Mouse (Mus musculus): ENCODE measurements around the gene H2-Aa.

Gene H2-Aa

DNA sequence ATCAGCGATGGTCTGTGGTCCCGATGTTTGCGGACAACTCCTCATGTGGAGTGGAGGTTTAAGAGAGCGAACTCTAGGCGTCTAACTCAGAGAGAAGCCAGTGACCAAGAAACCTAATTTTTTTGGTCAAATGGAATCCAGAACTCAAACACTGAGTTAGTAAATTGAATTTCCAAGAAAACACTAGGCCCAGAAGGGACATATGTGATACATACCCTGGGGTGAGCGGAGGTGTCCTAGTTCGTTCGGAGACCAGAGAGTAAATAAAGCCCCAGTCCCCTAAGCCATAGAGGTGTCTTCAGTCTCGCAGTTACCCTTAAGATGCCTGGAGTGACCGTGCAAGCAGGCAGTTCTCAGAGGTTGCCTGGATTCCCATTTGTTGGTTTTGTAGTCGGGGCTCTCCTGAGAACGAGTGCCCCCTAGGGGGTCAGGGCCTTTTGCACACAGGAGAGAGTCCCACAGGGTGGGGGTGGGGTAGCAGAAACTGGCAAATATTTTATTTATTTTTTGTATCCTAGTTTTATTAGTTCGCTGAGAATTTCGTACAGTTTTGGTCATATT, 23.7 kb downstream of the H2-Aa start:
- peak; percentile 77 to 85 for DNase-seq (ENCODE audit: low spot score in 2 of 2)

DNA sequence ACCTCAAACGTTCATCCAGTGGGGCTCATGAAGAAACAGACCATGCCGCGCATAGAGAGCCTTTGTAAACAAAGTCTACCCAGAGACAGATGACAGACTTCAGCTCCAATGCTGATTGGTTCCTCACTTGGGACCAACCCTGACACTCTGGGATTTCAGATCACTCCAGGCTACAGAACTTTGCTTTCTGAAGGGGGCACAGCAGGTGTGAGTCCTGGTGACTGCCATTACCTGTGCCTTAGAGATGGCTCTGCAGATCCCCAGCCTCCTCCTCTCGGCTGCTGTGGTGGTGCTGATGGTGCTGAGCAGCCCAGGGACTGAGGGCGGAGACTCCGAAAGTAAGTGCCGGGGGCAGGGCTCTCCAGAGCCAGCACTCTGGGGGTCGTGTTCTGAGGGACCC, 24.6 kb downstream of the H2-Aa start:
- DNase-seq (ENCODE audit: low spot score in 2 of 2): peak; percentile 85 to 90

DNA sequence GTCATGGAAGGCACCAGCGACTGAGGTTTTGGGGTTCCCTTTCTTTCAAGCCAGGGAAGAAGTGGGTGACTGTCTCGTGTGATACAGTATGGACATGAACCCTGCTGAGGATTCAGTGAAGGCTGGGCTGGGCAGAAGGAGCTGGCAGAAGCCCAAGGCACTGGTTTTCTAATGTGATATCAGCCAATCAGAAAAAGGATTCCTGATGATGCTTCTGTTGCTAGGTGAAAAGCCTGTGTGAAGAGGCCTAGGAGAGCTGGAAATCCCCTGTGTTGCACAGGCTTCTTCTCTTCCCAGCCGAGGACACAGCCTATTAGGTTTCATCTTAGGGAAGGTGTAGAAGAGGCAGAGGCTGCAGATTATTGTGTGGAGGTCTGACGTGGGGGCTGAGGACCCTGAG, 26.1 kb downstream of the H2-Aa start:
- peak; percentile 90 to 93 for DNase-seq (ENCODE audit: low spot score in 2 of 2)

DNA sequence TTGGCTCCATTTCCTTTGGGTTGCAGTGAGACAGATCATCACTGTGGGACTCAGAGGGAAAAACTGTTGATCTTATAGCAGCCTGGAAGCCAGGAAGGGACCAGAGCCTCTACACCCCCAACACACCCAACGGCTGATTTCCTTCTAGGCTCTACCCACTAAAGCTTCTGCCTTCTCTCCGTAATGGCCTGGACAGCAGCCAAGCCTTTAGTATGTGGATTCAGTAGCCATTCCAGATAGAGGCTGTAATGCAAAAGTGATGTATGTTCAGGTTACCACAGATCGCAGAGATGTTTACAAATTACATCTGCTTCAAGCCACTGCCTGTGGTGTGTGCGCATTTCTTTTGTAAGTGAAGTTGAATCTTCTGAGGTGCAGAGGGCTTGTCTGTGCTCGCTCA, 27.1 kb downstream of the H2-Aa start:
- DNase-seq (ENCODE audit: low spot score in 2 of 2): no peak

DNA sequence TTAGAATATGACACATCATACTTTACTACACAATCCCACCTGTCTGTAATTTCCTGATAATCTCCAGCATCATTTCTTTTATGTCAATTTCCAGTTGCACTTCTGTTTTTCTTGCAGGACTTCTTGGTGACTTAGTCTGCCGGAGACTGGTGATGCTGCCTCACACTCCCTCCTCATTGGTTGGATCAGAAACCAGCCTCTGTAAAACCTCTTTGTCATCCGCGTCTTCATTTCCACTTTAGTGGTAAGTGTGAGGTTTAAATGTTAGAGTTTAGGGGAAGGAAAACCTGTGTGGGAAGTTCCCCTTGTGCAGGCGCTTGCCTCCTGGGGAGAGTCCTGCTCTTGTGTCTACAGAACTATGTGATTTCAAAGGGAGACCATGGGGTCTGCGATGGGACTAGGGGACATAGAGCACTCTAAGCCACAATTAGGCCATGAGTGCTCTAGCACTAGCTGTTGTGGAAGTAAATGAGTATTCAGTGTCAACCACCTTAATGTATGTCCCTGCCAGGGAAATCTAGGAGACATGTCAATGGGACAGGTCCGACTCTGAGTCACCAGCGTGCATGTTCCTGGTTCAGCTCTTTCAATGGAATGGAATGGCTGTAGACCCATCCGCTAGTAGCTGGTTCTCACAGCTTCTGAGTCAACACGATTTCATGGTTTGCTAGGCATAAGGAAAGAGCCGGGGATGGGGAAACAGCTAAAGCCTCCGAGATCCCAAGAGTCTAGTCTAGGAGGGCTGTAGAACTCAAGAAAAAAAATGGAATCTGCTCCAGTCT, 29.8 kb downstream of the H2-Aa start, which contains the start of gene H2-Ab1:
Gene H2-Ab1 (plus strand): TSS at position 96 of the 782 bp plus-strand sequence.
- peak; percentile 94 for DNase-seq (ENCODE audit: low spot score in 2 of 2)

DNA sequence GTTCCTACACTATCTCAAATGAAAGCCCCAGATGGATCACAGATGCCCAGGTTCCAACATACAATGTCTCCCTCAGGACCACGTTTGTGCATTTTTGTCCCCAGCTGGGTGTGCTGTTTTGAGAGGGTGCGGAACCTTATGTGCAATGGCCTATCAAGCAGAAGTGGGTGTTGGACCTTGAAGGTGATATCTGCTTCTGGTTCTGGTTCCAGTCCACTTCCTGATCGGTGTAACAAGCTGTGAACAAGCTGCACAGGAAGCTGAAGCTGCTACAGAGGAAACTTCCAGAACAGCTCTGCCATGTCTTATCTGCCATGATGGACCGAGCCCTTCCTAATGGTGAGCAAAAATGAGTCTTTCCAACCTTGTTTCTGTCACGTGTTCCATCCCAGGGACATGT, 31.1 kb downstream of the H2-Aa start:
- no peak for DNase-seq (ENCODE audit: low spot score in 2 of 2)

DNA sequence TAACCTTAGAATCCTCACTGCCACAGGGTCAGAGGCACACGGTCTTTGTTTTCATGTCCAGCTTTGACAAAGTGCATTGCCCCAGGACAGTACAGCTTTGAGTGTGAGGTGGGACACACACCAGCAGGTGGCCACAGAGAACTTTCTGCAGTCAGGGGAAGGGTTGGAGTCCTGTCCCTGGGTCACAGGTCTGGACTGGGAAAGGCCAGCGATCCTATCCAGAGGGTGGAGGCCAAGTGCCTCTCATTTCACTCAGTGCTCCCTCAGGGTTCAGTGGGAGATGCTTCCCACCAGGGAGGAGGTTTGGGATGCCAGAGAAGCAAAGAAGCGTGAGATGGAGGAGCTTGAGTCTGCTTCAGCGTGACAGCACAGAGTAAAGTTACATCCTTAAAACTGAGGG, 36.0 kb downstream of the H2-Aa start:
- no peak for DNase-seq (ENCODE audit: low spot score in 2 of 2)

DNA sequence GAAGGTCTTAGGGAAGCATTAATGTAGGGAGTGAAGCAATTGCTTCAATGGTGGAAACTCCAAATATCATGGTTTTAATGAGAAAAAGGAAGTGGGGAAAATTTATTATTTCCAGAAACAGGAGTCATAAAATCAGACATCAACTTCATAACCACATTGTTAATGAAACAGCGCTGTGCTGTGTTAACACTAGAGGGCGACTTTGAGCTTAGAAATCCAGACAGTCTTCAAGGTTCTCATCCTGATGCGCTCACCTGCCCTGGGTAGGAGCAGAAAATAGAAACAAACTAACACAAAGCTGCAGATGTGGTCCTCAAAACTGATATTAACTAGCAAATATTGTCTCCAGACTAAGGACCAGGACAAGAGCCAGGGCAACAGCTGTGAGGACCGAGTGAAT, 37.7 kb downstream of the H2-Aa start:
- peak; percentile 65 to 75 for DNase-seq (ENCODE audit: low spot score in 2 of 2)

DNA sequence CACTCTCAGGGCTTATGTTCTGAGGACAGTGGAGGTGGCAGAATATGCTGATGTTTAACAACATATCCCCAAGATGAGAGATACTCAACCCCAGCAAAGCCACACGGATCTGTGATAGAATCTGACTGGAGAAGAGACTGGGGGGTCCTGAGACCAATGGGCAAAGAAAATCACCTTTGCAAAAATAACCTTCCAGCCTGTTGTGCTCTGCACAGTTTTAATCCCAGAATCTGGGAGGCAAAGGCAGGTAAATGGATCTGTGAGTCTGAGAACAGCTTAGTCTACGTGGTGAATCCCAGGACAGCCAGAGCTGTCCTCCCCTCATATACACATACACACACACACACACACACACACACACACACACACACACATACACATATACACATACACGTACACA, 38.3 kb downstream of the H2-Aa start:
- no peak for DNase-seq (ENCODE audit: low spot score in 2 of 2)

DNA sequence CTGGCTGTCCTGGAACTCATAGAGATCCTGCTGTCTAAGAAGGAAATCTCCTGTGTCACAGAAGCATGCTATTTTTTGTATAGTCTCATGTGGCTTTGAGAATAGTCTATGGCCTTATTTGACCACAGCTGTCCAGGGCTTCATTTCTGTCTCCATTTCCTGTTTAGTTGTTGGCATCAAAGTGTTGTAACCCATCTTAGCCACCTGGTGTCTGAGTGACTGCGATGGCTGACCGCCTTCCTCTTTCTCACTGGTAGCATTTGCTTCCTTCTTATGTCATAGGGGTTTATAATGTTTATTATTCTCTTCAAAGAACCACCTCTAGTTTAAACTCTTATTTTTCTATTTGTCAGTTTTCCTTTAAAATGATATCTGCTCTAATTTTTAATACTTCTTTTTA, 38.9 kb downstream of the H2-Aa start:
- peak; percentile 54 to 65 for DNase-seq (ENCODE audit: low spot score in 2 of 2)

DNA sequence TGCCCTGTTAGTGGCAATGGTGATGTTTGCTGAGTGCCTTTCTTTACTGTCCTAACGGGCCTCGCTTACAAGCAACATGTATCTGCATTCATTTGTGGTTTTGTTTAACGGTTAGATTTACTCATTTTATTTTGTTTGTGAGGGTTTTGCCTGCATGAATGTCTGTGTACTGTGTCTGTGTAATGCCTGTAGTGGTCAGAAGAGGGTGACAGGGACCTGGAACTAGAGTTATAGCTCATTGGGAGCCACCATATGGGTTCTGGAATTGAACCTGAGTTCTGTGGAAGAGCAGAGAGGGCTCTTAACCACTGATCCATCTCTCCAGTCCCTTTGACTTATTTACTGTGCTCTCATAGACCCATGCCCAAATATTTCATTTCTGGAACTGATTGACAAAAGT, 40.6 kb downstream of the H2-Aa start:
- DNase-seq (ENCODE audit: low spot score in 2 of 2): no peak

DNA sequence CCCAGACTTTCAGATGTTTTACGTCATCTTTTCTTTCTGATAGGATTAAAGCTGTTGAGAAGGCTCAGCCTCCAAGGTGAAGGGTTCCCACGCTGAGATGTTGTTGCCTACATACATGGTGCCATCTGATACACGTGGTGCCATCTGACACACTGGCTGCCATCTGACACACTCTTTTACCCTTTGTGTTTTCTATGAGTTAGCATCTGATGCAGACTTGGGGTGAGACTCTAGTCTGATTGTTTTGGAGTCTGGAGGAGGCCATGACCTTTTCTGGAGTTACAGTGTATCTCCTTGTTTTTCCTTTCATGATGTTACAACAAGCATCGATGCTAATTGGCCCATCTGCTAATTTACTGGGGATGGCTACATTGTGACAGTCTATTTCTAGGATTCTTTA, 43.0 kb downstream of the H2-Aa start:
- peak in 1 of 2 experiments; percentile 0 for DNase-seq (ENCODE audit: low spot score in 2 of 2)

DNA sequence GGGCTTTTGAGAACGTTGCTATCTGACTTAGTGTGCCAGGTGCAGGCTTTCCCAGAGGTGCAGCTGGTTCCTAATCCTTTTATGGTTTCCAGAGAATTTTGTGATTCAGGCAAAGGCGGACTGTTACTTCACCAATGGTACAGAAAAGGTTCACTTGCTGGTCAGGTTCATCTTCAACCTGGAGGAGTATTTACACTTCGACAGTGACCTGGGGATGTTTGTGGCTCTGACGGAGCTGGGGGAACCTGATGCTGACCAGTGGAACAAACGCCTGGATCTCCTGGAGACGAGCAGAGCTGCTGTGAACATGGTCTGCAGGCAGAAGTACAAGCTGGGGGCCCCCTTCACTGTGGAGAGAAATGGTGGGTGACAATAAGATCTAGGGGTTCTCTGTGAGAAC, 46.7 kb downstream of the H2-Aa start:
- peak in 1 of 2 experiments; percentile 1 for DNase-seq (ENCODE audit: low spot score in 2 of 2)

DNA sequence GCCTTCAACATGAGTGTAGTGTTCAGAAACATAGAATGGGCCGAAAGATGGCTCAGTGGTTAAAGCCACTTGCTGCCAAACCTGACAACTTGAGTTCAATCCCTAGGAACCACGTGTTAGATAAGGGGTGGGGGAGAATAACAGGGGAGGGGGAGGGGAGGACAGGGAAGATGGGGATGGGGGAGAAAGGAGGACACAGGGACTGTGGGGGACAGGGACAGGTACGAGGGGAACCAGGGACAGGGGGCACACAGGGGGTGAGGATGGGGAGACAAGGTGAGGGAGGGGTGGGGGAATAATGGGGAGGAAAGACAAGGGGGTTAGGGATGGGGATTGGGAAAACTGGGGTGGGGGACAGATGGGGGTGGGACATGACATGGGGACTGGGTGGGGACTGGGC, 47.3 kb downstream of the H2-Aa start:
- DNase-seq (ENCODE audit: low spot score in 2 of 2): peak in 1 of 2 experiments; percentile 1

DNA sequence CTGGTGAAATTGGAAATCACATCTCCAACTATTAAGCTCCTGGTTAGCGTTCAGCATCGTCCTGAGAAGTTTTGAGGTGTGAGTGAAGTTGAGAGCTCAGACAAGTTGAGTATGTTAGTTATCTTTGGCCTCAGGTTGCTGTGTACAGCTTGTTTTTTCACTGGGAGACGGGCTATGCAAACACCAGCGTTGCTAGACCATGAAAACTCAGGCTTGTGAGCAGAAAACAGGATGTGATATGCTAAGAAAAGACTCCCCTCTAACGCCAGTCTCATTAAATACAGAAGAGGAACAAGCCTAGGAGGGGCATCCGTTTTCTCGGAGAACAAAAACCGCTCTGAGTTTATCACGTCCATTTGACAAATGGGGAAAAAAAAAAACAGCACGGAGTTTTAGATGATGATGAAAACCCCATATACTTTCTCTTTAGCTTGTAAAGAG, 48.0 kb downstream of the H2-Aa start:
- DNase-seq (ENCODE audit: low spot score in 2 of 2): peak; percentile 77 to 85

DNA sequence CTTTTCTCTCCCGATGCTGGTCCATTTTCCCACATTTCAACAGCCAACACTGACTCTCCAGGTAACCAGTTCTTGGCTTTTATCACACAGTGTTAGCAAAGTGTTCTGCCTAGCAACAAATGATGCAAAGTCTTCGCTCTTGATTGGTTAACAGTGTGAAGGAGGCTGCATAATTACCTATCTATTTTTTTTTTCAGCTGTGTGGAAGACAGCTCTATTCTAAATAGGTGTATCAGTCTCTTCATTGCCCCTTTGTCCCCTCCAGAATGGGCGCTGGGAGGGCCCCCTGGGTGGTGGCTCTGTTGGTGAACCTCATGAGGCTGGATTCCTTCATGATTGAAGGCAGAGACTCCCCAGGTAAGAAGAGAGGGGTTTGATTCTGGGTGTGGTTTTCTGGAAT, 48.9 kb downstream of the H2-Aa start, which contains the start of gene H2-Ob:
Gene H2-Ob (plus strand): TSS at position 198 of the 400 bp plus-strand sequence.
- DNase-seq (ENCODE audit: low spot score in 2 of 2): peak; percentile 85 to 91

DNA sequence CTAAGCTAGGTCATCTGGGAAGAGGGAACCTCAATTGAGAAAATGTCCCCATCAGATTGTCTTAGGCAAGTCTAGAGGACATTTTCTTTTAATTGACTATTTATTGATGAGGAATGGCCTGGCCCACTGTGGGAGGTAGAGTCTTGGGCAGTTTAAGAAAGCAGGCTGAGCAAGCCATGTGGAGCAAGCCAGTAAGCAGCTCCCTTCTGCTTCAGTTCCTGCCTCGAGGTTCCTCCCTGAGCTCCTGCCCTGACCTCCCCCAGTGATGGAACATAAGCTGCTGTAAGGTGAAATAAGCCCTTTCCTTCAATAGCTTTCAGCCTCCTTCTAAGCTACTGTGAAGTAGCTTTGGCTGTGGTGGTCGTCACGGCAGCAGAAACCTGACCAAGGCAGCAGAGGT, 49.9 kb downstream of the H2-Aa start:
- no peak for DNase-seq (ENCODE audit: low spot score in 2 of 2)

DNA sequence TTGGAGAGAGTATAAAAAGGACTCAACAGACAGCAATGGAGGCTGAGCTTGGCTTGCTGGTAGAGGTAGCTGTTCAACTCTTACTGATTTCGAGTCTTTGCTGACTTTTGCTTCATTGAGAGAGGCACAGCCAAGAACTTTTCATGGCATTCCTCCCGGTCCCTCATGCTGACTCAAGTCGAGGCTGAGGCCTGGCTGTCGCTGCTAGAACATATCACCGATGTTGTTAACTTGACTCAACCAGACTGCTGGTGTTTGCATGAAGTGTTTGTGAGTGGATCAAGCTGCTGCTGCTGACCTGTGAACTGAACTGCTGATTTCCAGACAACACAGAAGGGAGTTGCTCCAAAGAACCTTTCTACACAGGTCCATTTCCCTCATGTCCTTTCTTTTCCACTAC, 50.9 kb downstream of the H2-Aa start:
- no peak for DNase-seq (ENCODE audit: low spot score in 2 of 2)

DNA sequence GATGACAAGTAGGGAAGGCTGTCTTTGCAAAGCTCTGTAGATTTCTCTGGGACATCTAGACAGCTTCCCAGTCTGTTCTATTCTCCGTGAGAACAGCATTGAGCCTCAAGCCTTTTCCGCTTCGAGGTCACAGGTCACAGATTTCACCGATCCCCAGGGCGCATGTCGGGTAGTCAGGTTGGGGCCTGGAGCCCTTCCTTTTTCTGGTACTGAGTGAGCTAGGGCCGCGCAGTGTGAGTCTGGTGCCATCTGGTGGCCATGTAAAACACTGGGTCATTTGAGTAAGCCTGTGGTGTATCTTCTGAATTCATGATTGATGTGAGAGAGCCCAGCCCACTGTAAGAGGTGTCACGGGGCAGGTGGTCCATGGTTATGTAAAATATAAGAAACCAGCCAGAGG, 52.7 kb downstream of the H2-Aa start:
- peak; percentile 90 to 92 for DNase-seq (ENCODE audit: low spot score in 2 of 2)
